Mouse (Mus musculus): ENCODE results near the gene Rnf166.

GRCm38 (mm10) chr8:122437708-122438331 is 38.0 kb downstream of the Rnf166 start:
- TF ChIP-seq POLR2A (IDR thresholded peaks at IDR 0.05; ENCODE audit: borderline replicate concordance, control insufficient read depth, low read depth, low read length), result no peak
- no peak for TF ChIP-seq CTCF (IDR thresholded peaks at IDR 0.05; ENCODE audit: control insufficient read depth, insufficient read depth, low read length)

Data from bone marrow, adult 2 months (tissue).